Comparison of ENCODE assay signal across 9 mouse cellular contexts in genomic region chr13:71956481-71956880, GRCm38 (mm10). TPM values are rescaled to one million over a fixed set of nuclear protein-coding genes. Genes with fewer than 3 reads are reported as not detected.
DNase-seq lines count a peak whose midpoint lies in the region; ATAC-seq lines count a peak whose summit lies in the region.
"Had no signal": no experiment of that assay in that cellular context is flagged by ENCODE, and none has a peak within 500 bp of the region (broad histone marks: within the 10 kb centered on the region; RNA-seq: fewer than 3 reads in every experiment).

No protein-coding gene starts in this region.

- H3K27me3 ChIP-seq in intestine, embryonic 15.5 days (replicated peaks) = peaks cover 75% of the 10 kb centered on the region

- 0 out of 2 replicates have a peak, but pooled peaks have one; percentile 34 for ATAC-seq in intestine, embryonic 15.5 days
- ATAC-seq in monocyte, adult 5-6 weeks (replicated peaks; ENCODE audit: insufficient number of reproducible peaks, low FRiP score, low TSS enrichment, poor library complexity, severe bottlenecking) = no peak

- no peak overlapping the region for H3K9ac ChIP-seq in intestine, embryonic 15.5 days

- peak; percentile 73 for DNase-seq in left cerebral cortex, postnatal 4 days
- no peak for DNase-seq in left cerebral cortex, adult 9 months (ENCODE audit: low spot score in 2 of 2)
- DNase-seq in embryo, embryonic 9.5 days (ENCODE audit: extremely low spot score) = peak; percentile 71
- peak; percentile 58 for DNase-seq in lung, postnatal 10 days
- no peak for DNase-seq in urinary bladder, adult 18-20 months (ENCODE audit: low spot score in 2 of 2)
- DNase-seq in gastrocnemius, postnatal 25 days = no peak

- no peak overlapping the region for H3K27ac ChIP-seq in intestine, embryonic 15.5 days
- H3K27ac ChIP-seq: limb, embryonic 15.5 days had no signal

- H3K36me3 ChIP-seq in intestine, embryonic 15.5 days = no peaks in the 10 kb centered on the region
- H3K36me3 ChIP-seq: limb, embryonic 15.5 days had no signal

- H3K4me3 ChIP-seq in intestine, embryonic 15.5 days (replicated peaks) = no peak overlapping the region

- WGBS in intestine, embryonic 15.5 days = 10% methylated on average over 9 of the region's 9 CpGs

- no peak overlapping the region for H3K4me2 ChIP-seq in intestine, embryonic 15.5 days (replicated peaks)

- 0 out of 2 replicates have a peak, but pooled peaks cover 9% of the 10 kb centered on the region for H3K4me1 ChIP-seq in intestine, embryonic 15.5 days (replicated peaks)

- intact Hi-C loops in left cerebral cortex, postnatal 4 days (cut with DNase I) = loop anchor here (5.0 to 10.0 kb wide), 2 partner anchors 499 to 852 kb away; no protein-coding TSS in a partner anchor

- no peaks in the 10 kb centered on the region for H3K9me3 ChIP-seq in intestine, embryonic 15.5 days
- H3K9me3 ChIP-seq: limb, embryonic 15.5 days had no signal

RNA-seq across cellular contexts. Expression of gene Irx1, which starts 7.0 kb away (rescaled TPM):
- total RNA-seq in left cerebral cortex, postnatal 4 days (2021) = 1 to 10 TPM in 1 of 2 experiments, under 1 TPM in 1; 0.34 to 1.2 TPM
- polyA plus RNA-seq in intestine, embryonic 15.5 days (2015; fragmentation: Nextera tagmentation; extraction: Ambion mirVana) = not detected in 2 replicates
- not detected in 3 replicates for total RNA-seq in monocyte, adult 5-6 weeks (2017)
- not detected for total RNA-seq in gastrocnemius, postnatal 25 days (2021)

Comparison
In these comparisons a context has a peak if more than half of its experiments do, and no peak if none do; other contexts are left out.
1. DNase-seq: peak in left cerebral cortex, postnatal 4 days (single experiment), embryo, embryonic 9.5 days (single experiment) and lung, postnatal 10 days (single experiment); none in left cerebral cortex, adult 9 months (0 of 2), urinary bladder, adult 18-20 months (0 of 2) and gastrocnemius, postnatal 25 days (single experiment).